In the genomic region with DNA sequence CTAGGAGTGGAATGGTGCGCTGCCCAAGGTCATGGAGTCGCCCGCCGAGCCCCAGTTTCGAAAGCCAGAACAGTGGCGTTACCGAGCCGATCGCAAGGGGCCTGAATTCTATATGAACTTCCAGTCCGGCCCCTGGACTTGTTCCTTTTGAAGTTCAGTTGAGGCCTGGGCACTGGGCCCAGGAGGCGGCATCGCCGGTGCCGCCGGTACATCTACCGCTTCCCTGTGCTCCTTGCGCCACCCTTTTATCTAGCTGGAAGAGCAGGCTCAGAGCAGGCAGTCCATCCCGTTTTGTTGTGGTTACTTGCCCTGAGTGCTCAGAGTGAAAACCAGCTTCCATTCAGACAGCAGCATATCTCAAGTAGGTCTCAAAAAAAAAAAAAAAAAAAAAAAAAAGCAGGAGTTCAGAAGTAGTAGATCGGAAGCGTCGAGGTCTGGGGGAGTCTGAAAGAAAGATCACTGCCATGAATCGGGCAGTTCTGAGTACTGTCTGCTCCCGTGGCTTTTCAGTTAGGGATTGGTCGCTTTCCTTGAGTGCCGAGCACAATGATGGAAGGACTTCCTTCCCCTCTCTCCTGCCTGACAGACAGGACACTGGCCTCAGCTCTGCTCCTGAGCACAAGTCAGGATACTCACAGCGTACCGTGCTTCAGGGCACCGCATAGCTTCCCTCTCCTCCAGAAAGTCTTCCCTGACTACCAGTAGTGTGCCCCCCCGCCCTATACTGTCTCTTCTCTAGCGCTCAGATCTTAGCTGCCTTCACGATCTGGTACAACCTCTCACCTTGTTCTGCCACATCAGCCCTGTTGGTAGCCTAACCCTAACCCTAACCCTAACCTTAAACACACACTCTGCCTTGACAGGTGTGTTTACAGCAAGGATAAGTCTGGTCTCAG, we compare ENCODE assay signal across 8 mouse cellular contexts. TPM values are rescaled to one million over a fixed set of nuclear protein-coding genes. Genes with fewer than 3 reads are reported as not detected.
DNase-seq lines count a peak whose midpoint lies in the region; ATAC-seq lines count a peak whose summit lies in the region.

No protein-coding gene starts in this region.

- H3K9ac ChIP-seq in embryonic facial prominence, embryonic 11.5 days (replicated peaks; ENCODE audit: low read length) = peak overlapping the region; percentile 70

- no peaks in the 10 kb centered on the region for H3K27me3 ChIP-seq in embryonic facial prominence, embryonic 11.5 days (ENCODE audit: control insufficient read depth, insufficient read depth, low read length)
- no peaks in the 10 kb centered on the region for H3K27me3 ChIP-seq in splenic B cell, adult 2 months (ENCODE audit: control insufficient read depth, insufficient read depth, low read length, poor library complexity, severe bottlenecking)

- H3K4me2 ChIP-seq in embryonic facial prominence, embryonic 11.5 days (ENCODE audit: low read depth, low read length) = peak overlapping the region; percentile 94

- DNase-seq in cerebellum, postnatal 4 days (ENCODE audit: low spot score in 2 of 2) = no peak
- DNase-seq in adrenal gland, adult 2 months = peak; percentile 75
- peak; percentile 10 for DNase-seq in embryonic facial prominence, embryonic 11.5 days (ENCODE audit: low spot score)
- peak; percentile 16 for DNase-seq in heart, postnatal 25 days (ENCODE audit: low spot score)
- DNase-seq in left cerebral cortex, postnatal 36 days (ENCODE audit: low spot score in 2 of 2) = peak; percentile 19 to 44
- peak; percentile 23 for DNase-seq in splenic B cell, adult 2 months (ENCODE audit: low read depth, low spot score)

- peak overlapping the region; percentile 69 for H3K4me3 ChIP-seq in embryonic facial prominence, embryonic 11.5 days (ENCODE audit: low read depth, low read length)

- WGBS in embryonic facial prominence, embryonic 11.5 days = 11% methylated on average over 31 of the region's 31 CpGs

- H3K9me3 ChIP-seq in embryonic facial prominence, embryonic 11.5 days (replicated peaks; ENCODE audit: control insufficient read depth, low read length) = no peaks in the 10 kb centered on the region

- no peak overlapping the region for H3K27ac ChIP-seq in embryonic facial prominence, embryonic 11.5 days (replicated peaks; ENCODE audit: low read depth, low read length)

- intact Hi-C loops in heart, postnatal 25 days (cut with DNase I) = loop anchor here (2.0 kb wide), 2 partner anchors 23 to 95 kb away; partner anchors contain the start of gene Rtf2
- intact Hi-C loops in left cerebral cortex, postnatal 36 days (cut with DNase I) = no loop called here

- no peaks in the 10 kb centered on the region; the same call in 1 of the 2 replicates for H3K4me1 ChIP-seq in embryonic facial prominence, embryonic 11.5 days (ENCODE audit: control insufficient read depth, insufficient read depth, low read length)

- peak; percentile 46; the same call in 1 of the 2 replicates for ATAC-seq in cerebellum, adult (ENCODE audit: insufficient number of reproducible peaks, low FRiP score, low TSS enrichment)
- ATAC-seq in embryonic facial prominence, embryonic 11.5 days (replicated peaks; ENCODE audit: insufficient number of reproducible peaks, low FRiP score, low TSS enrichment, low read depth) = no peak
- peak; percentile 7 for ATAC-seq in megakaryocyte progenitor cell, adult 5-6 weeks (replicated peaks; ENCODE audit: poor library complexity)

- no peaks in the 10 kb centered on the region for H3K36me3 ChIP-seq in embryonic facial prominence, embryonic 11.5 days (replicated peaks; ENCODE audit: control insufficient read depth, insufficient read depth, low read depth, low read length)
- H3K36me3 ChIP-seq in splenic B cell, adult 2 months (ENCODE audit: control insufficient read depth, insufficient read depth, low read length, poor library complexity, severe bottlenecking) = no peaks in the 10 kb centered on the region

RNA-seq across cellular contexts. Expression of gene Fam210b, which starts 0.9 kb away (rescaled TPM):
- total RNA-seq in adrenal gland, adult 2 months (2021) = 10 to 100 TPM; 28.2 to 32.2 TPM
- 47.1 and 48.5 TPM in 2 replicates for polyA plus RNA-seq in adrenal gland, adult 2 months (2012; rRNA removed)
- 24.2 and 25.0 TPM in 2 replicates for polyA plus RNA-seq in embryonic facial prominence, embryonic 11.5 days (2014; fragmentation: Nextera tagmentation; extraction: Ambion mirVana)
- 1 to 10 TPM; 6.1 to 6.5 TPM for total RNA-seq in heart, postnatal 25 days (2021)
- 10 to 100 TPM; 10.9 to 12.1 TPM for total RNA-seq in left cerebral cortex, postnatal 36 days (2021)
- total RNA-seq in megakaryocyte progenitor cell, adult 5-6 weeks (2015) = 3.5 and 4.1 TPM in 2 replicates
- 2.2 and 2.4 TPM in 2 replicates for total RNA-seq in megakaryocyte progenitor cell, adult 5-6 weeks (2017)

RNA-seq across cellular contexts. Expression of gene Aurka, which starts 24.1 kb away (rescaled TPM):
- total RNA-seq in adrenal gland, adult 2 months (2021) = 1 to 10 TPM; 1.8 to 2.7 TPM
- polyA plus RNA-seq in adrenal gland, adult 2 months (2012; rRNA removed) = 1.3 and 2.0 TPM in 2 replicates
- 204 and 209 TPM in 2 replicates for polyA plus RNA-seq in embryonic facial prominence, embryonic 11.5 days (2014; fragmentation: Nextera tagmentation; extraction: Ambion mirVana)
- under 1 TPM; 0.83 to 0.89 TPM for total RNA-seq in heart, postnatal 25 days (2021)
- 1 to 10 TPM; 1.1 to 1.3 TPM for total RNA-seq in left cerebral cortex, postnatal 36 days (2021)
- 48.7 and 50.9 TPM in 2 replicates for total RNA-seq in megakaryocyte progenitor cell, adult 5-6 weeks (2015)
- 86.9 and 90.2 TPM in 2 replicates for total RNA-seq in megakaryocyte progenitor cell, adult 5-6 weeks (2017)

RNA-seq across cellular contexts. Expression of gene Cstf1, which starts 24.2 kb away (rescaled TPM):
- total RNA-seq in adrenal gland, adult 2 months (2021) = 10 to 100 TPM; 30.1 to 33.4 TPM
- 30.7 and 31.5 TPM in 2 replicates for polyA plus RNA-seq in adrenal gland, adult 2 months (2012; rRNA removed)
- polyA plus RNA-seq in embryonic facial prominence, embryonic 11.5 days (2014; fragmentation: Nextera tagmentation; extraction: Ambion mirVana) = 49.6 and 51.6 TPM in 2 replicates
- total RNA-seq in heart, postnatal 25 days (2021) = 10 to 100 TPM; 15.7 to 16.8 TPM
- 10 to 100 TPM; 21.3 to 22.5 TPM for total RNA-seq in left cerebral cortex, postnatal 36 days (2021)
- 28.4 and 35.7 TPM in 2 replicates for total RNA-seq in megakaryocyte progenitor cell, adult 5-6 weeks (2015)
- total RNA-seq in megakaryocyte progenitor cell, adult 5-6 weeks (2017) = 41.0 and 41.8 TPM in 2 replicates

RNA-seq across cellular contexts. Expression of gene Cass4, which starts 47.3 kb away (rescaled TPM):
- total RNA-seq in adrenal gland, adult 2 months (2021) = under 1 TPM in 1 of 2 experiments, not detected in 1; 0.28 TPM
- polyA plus RNA-seq in adrenal gland, adult 2 months (2012; rRNA removed) = 0.17 and 0.22 TPM in 2 replicates
- polyA plus RNA-seq in embryonic facial prominence, embryonic 11.5 days (2014; fragmentation: Nextera tagmentation; extraction: Ambion mirVana) = 0.17 and 0.34 TPM in 2 replicates
- under 1 TPM; 0.45 to 0.47 TPM for total RNA-seq in heart, postnatal 25 days (2021)
- under 1 TPM; 0.39 to 0.52 TPM for total RNA-seq in left cerebral cortex, postnatal 36 days (2021)
- total RNA-seq in megakaryocyte progenitor cell, adult 5-6 weeks (2015) = 1.4 and 2.1 TPM in 2 replicates
- total RNA-seq in megakaryocyte progenitor cell, adult 5-6 weeks (2017) = 1.00 and 2.1 TPM in 2 replicates

Comparison
In these comparisons a context has a peak if more than half of its experiments do, and no peak if none do; other contexts are left out.
1. DNase-seq: peak in adrenal gland, adult 2 months (single experiment), embryonic facial prominence, embryonic 11.5 days (single experiment), heart, postnatal 25 days (single experiment), left cerebral cortex, postnatal 36 days (2 of 2) and splenic B cell, adult 2 months (single experiment); none in cerebellum, postnatal 4 days (0 of 2).
2. RNA of gene Aurka, which starts 24.1 kb away (total RNA-seq): 48.7 to 90.2 TPM in megakaryocyte progenitor cell, adult 5-6 weeks; 1.8 to 2.7 TPM in adrenal gland, adult 2 months, 1.1 to 1.3 TPM in left cerebral cortex, postnatal 36 days and 0.83 to 0.89 TPM in heart, postnatal 25 days; every median in the first group is over 10 times any median in the second.